Mouse (Mus musculus) heart, adult 9 months (tissue): ENCODE data around the gene Tex101.
"Not testable (repeated sequence)": the region's sequence is repeated elsewhere in the genome, so short reads cannot be mapped to it uniquely, and the experiment has no call there.

Source experiments
- DNase-seq, 2 experiments: peaks; one replicate each; pipeline ENCODE4 v3.0.0; 2022; ENCODE audit warnings: low spot score in 2 of 2

Tex101 gene

DNA sequence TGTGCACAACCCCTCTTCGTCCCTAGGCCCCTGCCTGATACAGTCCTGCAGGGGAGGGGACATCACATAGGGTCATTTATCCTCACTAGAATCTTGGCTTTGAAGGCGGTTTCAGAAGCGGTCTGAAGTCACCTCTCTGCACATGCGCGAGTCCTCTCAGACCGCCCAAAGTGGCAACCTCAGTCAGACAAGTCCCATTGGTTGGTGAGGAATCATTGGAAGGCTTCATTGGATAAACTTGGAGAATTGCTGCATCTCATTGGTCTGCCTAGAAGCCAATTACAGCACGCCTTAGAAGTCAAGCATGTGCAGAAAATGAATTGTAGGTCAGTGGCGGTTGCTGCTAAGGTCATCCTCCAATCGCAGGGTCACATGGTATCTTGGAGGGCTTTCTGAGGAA lies at the start of gene Tex101:
Tex101 (minus strand) TSS at position 101 of the 400 bp plus-strand sequence.
- no peak for DNase-seq

DNA sequence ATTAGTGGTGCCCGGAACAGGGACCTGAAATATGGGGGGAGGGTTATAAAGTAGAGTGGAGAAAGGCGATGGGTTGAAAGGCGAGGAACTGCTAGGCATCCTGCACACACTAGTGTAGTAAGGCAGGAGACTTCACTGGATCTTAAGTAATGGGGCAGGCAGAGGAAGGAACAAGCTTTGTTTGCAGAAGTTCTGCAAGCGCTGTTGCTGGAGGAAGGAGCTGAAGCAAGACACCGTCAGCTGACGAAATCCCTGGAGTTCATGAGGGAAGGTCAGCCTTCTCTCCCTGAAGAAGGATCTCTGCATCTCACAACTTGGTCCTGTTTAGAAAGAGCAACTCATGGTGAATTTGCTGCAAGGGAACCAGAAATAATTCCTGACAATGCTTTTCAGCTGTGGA lies 38.6 kb upstream of the Tex101 start:
- DNase-seq = no peak

DNA sequence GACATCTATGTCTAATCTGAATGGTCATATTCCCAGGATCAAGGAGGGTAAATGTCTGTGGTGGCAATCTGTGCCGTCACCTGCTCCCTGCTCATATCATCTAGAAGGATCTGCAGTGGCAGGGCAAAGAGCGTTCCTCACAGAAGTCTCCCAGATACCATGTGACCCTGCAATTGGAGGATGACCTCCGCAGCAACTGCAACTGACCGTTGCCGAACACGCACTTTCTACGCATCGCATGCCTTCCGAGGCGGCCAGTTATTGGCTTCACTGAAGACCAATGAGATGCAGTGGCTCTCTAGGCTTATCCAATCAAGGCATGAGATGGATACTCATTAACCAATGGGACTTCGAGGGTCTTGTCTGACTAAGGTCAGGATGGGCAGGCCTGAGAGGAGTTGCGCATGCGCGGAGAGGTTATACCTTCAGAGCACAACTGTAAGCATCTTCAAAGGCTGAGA lies 32.4 kb upstream of the Tex101 start, which contains the start of gene BC049730:
BC049730 (plus strand) TSS at position 411 of the 461 bp plus-strand sequence.
- DNase-seq = no peak

DNA sequence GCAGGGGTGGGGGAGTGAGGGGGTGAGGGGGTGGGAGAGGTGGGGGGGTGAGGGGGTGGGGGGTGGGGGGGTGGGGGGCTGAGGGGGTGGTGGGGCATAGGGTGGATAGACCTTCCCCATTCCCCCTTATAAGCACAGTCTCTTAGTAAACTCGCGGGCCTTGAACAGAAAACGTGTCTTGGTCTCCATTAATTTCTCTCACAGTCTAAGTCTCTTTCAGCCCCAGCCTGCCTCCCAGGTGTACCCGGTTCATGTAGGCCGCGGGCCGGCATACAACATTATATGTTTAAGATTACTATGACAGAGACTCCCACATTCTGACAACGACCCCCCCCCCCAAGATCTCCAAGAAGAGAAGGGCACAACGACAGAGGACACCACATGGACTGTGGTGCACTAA lies 26.4 kb upstream of the Tex101 start:
- not testable (repeated sequence) for DNase-seq

DNA sequence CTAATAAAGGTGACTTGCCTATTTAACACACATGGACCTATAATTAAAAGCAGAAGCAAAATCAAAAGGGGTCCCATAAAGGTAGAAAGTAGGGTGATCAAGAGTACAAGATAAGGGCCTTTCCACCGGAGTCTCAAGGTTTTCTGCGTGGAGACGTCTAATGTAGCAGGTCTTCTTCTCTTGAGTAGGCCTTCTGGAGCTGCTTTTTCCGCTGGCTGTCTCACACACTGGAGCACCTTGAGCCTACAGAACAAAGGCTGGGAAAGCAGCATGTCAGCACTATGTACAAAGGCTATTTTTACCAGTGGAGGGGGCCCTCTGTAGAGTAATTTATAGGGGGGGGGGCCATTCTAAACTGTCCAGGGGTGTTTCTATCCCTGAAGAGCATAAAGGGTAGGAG lies 21.4 kb upstream of the Tex101 start:
- DNase-seq = not testable (repeated sequence)

DNA sequence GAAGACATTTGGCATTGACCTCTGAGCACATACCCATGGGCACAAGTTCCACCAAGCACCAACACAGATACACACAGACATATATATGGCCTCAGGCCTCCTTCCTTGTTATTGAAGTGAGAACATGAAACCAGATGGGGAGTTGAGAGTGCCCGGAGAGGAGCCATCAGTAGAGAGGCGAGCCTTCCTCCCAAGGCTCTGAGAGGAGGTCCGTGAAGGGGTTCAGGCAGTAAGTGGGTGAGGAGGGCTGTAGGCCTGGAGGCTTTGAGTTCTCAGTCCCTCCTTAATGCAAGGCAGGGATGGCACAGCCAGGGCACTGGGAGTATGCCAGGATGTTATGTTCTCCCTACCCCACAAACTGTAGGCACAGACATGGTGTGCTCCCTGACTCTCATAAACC lies 16.2 kb upstream of the Tex101 start:
- not testable (repeated sequence) for DNase-seq

DNA sequence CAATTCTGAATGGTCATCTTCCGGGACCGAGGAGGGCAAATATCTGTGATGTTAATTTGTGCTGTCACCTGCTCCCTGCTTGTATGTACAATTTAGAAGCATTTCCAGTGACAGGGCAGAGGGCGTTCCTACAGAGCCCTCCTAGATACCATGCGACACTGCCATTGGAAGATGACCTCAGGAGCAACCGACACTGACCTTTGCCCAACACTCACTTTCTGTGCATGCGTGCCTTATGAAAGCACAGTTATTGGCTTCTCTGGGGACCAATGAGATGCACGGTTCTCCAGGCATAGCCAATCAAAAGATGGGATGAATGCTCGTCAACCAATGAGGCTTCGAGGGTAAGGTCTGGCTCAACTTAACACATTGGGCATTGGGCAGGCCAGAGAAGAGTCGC lies 11.0 kb upstream of the Tex101 start:
- not testable (repeated sequence) for DNase-seq

DNA sequence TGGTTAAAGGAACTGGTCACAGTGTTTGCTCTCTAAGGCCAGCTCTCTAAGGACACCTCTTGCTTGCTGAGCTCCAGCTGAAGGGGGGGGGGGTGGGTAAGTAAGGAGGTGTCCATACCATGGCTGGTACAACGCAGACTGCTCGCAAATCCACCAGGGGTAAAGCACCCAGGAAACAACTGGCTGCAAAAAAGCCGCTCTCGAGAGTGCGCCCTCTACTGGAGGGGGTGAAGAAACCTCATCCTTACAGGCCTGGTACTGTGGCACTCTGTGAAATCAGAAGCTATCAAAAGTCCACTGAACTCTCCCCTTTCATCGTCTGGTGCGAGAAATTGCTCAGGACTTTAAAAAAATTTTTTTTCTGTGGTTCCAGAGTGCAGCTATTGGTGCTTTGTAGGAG lies 7.6 kb upstream of the Tex101 start:
- DNase-seq = not testable (repeated sequence)

DNA sequence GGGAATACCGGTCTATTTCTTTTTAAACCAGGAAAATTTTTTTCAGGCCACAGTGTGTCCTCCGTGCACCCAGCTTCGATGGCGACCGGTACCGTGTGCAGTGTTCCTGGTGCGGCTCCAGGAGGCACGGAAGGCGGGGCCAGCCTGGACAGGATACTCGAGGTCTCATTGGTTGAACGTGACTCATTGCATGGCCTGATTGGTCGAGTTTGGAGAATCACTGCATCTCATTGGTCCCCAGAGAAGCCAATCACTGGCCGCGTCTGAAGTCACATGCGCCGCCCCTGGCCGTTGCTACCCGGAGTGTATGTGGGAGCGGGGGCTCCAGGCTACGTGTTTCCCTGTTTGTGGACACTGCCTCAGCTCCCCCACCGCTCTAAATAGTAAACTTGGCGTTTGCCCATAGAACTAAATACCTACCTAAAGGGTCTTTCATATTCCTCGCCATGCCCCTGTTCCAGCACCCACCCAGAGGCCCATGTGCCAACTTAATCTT lies 4.5 kb downstream of the Tex101 start:
- DNase-seq = no peak

DNA sequence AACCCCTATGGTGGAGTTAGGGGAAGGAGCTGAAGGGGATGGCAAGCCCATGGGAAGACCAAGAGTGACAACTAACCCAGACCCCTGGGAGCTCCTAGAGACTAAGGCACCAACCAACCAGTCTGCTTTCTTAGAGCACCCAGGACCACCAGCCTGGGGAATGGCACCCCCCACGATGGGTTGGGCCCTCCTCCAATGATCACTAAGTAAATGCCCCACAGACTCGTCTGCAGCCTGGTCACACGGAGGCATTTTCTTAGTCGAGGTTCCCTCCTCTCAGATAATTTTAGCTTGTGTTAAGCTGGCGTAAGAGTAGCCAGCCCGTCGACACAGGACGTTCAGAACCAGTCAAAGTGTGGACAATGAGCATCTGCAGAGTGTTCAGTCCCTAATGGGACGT lies 11.5 kb downstream of the Tex101 start:
- DNase-seq = no peak

DNA sequence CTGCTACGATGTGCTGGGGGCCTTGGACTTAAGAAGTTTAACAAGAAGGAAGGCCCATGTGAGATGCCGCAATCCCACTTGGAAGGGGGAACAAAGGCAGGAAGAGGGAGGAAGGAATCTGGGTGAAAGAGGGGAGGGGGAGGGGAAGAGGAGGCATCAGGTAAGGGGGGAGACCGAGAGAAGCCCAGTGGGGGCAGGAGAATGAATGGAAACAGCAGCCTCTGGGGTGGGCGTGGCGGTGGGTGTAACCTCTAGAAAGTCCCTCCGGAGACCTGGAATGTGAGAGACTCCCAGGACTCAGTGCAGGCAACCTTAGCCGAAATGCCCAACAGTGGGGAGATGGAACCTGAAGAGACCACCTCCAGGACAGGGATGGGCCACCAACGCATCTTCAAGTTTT lies 12.2 kb downstream of the Tex101 start:
- no peak for DNase-seq

DNA sequence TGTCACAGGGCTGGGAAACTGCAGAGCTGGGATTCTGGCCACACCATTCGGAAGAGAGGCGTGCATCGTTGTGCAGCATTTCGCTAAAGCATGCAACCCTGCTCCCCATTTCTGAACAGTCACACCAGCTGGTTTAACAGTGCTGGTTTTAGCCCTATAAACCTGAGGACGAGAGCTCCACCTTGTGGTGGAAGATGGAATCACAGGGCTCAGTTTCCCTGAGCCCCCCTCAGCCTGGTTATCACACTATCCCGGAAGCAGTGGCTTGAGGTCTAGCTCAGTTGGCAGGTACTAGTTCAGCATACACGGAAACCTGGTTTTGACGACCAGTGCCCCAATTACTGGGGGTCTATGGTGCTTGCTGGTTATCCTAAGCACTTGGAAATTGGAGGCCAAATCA lies 13.9 kb downstream of the Tex101 start:
- peak; percentile 21 to 36 for DNase-seq

DNA sequence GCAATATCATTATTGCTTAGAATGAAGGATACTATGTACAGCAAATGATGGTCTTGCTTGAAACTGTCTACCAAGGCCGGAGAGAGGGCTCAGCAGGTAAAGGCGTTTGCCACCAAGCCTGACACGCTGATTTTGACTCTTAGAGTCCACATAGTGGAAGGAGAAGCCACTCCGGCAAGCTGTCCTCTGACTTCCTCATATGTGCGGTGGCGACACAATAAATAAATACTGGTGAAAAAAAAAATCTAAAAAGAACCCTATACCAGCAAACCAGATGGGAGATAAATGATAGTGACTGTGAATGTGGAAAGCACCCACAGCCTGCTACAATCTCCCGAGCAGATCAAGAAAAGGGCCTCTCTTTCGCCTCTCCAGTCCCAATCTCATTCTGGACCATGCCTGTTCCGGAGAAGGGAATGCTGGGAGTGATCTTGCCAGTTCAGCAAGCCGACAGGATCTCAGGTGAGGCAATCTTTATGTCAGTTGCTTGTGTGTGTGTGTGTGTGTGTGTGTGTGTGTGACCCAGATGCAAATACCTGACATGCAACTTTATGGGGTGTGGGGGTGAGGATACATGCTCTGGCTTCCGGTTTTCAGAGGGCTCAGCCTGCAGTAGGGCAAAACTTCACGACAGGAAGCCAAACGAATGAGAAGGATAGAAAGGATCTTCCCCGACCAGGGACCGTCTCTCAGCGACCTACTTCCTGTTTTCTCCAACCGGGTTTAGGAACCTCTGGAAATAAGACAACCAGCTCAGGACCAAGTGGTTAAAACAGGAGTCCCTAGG lies 15.2 kb downstream of the Tex101 start:
- no peak for DNase-seq

DNA sequence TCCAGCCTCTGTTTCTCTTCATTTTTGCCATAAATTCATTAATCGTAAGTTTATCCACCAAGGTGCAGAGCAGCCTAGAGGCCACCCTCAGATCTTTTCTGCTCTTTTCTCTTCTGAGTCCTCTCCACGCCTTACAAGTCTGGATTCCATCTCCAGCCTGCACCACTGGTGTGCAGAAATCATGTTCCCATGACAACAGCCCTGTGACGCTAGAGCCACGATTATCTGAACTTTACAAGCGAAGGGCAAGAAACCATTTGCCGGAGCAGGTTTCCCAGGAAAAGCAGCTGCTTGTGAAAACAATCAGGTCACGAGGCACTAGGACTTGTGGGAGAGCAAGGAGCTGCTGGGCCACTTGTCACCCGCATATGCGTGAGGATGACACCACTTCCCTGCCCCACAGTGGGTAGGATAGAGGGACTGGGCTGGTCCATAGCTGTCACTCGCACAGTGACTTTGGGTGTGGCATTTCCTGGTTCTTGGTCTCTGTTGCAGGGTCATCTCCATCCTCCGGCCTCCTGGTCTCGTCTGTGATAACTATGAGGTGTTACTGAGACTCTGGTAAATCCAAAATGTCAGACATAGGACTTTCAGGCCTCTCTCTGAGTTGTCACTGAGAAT lies 16.6 kb downstream of the Tex101 start:
- no peak for DNase-seq

DNA sequence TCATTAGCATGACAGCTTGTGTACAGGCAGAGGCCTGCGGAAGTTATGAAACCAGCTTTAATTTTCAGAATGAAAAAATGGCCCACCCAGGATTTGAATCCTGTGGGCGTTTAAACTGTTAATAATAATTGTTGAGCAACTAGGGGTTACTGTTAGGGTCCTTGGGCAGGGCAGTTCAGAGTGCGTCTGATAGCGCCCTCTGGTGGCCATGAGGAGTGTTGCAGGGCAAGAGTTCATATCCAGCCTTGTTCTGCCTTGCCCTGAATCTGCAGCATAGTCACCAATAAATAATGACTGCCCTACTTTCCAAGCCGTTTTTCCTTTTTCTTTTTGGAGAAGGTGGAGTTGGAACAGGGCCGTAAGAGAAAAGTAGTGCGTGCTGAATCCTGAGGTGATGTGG lies 22.8 kb downstream of the Tex101 start:
- DNase-seq = peak; percentile 13 to 53

DNA sequence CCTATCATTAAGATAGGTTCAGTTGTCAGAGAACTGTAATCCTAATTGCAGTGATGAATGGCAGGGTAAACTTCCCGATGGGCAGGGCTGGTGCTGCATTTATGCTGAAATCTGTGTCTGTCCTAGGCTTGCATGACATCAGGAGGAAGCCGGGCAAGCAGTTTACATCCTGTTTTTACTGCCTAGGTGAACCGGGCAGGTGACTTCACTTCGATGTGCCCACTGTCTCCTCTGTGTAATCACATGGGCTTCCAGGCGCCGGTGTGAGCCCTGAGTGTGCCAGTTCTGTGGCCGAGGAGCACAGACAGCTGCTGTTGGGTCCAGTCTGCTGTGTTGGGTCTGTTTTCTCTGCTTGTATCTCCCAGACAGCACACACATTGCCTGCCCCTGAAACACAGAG lies 30.0 kb downstream of the Tex101 start:
- DNase-seq = no peak

DNA sequence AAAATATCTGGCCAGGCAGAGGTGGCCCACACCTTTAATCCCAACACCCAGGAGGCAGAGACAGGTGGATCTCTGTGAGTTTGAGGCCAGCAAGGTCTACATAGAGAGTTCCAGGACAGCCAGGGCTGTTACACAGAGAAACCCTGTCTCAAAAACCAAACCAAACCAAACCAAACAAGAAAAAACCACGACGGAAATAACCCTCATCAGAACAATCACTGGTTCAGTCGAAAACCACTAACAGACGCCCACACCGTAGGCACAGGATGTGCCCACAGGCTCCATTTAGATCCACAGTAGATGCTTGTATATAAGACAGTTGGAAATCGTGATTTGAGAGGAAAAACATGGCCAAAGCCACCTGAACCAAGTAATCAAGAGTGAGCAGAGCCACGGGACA lies 31.5 kb downstream of the Tex101 start:
- no peak for DNase-seq

DNA sequence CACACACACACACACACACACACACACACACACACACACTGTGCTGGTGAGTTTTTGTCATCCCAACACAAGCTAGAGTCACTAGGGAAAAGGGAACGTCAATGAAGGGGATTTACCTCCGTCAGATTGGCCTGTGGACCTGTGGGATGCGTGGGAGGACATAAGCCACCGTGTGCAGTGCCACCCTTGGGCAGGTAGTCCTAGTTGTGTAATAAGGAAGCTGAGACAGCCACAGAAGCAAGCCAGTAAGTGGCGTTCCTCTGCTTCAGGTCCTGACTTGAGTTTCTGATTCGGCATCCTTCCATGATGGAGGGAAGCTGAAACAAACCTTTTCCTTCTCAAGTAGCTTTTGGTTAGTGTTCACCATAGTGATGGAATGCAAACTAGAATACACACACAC lies 32.0 kb downstream of the Tex101 start:
- DNase-seq = no peak

DNA sequence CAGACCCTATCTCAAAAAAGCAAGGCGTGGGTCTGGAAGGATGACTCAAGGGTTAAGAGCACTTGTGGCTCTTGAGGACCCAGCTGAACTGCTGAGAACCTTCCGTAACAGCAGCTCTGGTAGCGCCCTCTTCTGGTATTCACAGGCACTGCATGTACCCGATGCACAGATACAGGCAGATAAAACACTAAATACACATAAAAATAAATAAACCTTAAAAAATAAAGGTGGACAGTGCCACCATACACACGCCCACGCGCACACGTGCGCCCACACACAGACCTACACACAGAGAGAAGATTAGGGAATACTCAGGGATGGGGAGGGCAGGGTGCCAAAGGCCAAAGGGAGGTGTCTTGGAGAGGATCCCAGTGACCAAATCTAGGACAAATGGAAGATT lies 34.0 kb downstream of the Tex101 start:
- DNase-seq = peak; percentile 15 to 21

DNA sequence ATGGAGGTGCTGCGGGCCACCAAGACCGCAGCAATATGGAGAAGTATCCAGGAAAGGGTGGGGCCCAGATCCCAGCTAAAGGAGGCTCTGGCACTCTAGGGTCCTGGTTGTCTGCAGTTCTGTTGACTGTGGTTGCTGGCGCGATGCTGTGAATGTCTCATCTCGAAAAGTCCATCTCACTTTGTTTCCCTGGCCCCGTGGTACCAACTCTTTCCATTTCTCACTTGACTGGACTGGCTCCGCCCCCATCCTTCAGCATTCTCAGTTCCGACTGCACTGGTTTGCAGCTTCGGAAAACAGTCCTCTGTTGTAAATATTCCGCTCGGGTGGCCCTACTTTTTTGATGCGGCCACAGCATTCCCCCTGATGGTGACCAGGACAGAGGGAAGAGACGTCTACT lies 36.0 kb downstream of the Tex101 start:
- DNase-seq = no peak

DNA sequence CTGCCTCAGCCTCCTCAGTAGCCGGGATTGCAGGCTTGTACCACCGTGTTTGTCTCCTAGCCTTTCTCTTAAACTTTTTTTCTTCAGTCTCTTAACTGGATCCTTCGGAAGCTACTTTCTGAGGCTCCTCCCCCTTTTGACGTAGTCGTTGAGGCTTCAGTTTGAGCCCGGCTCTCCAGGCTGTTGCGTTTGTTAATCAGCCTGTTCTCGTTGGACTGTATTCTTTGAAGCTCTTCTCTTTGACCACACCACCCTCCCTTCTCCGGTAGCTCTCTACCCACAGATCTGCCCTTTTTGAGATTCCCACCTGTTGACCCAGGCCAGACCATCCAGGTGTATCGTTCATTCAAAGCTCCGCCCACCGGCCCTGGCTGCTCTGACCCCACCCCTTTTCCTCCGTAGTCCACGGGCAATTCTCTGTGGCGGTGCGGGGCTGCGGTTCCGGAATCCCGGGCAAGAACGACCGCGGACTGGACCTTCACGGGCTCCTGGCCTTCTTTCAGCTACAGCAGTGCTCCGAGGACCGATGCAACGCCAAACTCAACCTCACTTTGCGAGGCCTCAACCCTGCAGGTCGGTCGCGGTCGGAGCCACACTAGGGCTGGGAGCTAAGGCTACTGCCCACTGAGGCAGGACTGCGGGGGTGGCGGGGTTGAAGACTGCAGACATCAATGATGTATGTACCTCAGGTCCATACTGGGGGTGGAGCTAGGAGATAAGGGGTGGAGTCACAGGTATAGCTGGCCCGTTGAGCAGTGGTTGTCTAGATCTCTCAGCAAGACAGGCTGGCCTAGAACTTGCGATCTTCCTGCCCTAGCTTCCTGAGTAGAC lies 38.2 kb downstream of the Tex101 start:
- DNase-seq = no peak

DNA sequence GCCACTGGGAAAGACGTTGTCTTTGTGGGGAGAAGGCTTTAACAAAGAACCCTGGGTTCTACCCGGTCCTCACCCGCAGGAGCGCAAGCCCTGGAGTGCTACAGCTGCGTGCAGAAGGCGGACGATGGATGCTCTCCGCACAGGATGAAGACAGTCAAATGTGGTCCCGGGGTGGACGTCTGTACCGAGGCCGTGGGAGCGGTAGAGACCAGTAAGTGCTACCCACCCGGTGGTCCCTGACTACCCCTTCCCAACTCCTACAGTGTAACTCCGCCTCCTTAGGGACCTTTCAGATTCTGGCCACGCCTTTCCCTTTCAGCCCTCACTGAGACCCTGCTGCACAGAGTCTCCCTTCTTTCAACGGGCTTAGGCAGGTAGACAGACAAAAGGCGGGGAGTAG lies 39.4 kb downstream of the Tex101 start:
- no peak for DNase-seq
